Mouse (Mus musculus) erythroid progenitor cell, adult 5-6 weeks (primary cell): ENCODE data around the gene Upb1. TPM values are rescaled to one million over a fixed set of nuclear protein-coding genes. Genes with fewer than 3 reads are reported as not detected.

Experiments
- ATAC-seq: replicated peaks from 2 replicates; pipeline ENCODE4 v1.8.0; 2016; ENCODE audit warnings: moderate number of reproducible peaks, mild to moderate bottlenecking, moderate TSS enrichment, inconsistent platforms; ENCODE audit not compliant: poor library complexity, low FRiP score, severe bottlenecking
- total RNA-seq, 2 experiments: library from RNA; stranded (forward) in 1 of 2; stranded (reverse) in 1 of 2; fragments of 150-400 nt in 1 of 2; fragments of 186-747, 209-891 nt in 1 of 2; gene quantifications; 2 replicates each; pipeline versions ENCODE4 v1.2.3 to v1.2.4; 2015 to 2017; ENCODE audit warnings: low replicate concordance in 2 of 2

The Upb1 gene
- total RNA-seq, 2 experiments from 2014 or later, result not detected

GRCm38 (mm10) chr10:75417363-75418042 lies 16.6 kb downstream of the Upb1 start:
- ATAC-seq, result no peak

- ATAC-seq, result no peak
Measured at GRCm38 (mm10) chr10:75418747-75419146, 17.8 kb downstream of the Upb1 start.

- no peak for ATAC-seq
Measured at GRCm38 (mm10) chr10:75424498-75424901, 23.6 kb downstream of the Upb1 start.

- ATAC-seq, result no peak
Measured at GRCm38 (mm10) chr10:75428049-75429003, 27.4 kb downstream of the Upb1 start.

- no peak for ATAC-seq
Measured at GRCm38 (mm10) chr10:75429004-75429380, 28.1 kb downstream of the Upb1 start.

- ATAC-seq, result no peak
Measured at GRCm38 (mm10) chr10:75429522-75430146, 28.7 kb downstream of the Upb1 start.

- ATAC-seq, result no peak
Measured at GRCm38 (mm10) chr10:75430147-75430537, 29.2 kb downstream of the Upb1 start.

GRCm38 (mm10) chr10:75430633-75431032 lies 29.7 kb downstream of the Upb1 start:
- ATAC-seq, result no peak

- ATAC-seq, result peak; percentile 64; the same call in 1 of the 2 replicates
Measured at GRCm38 (mm10) chr10:75436604-75437217, 35.8 kb downstream of the Upb1 start.

GRCm38 (mm10) chr10:75437284-75437683 lies 36.4 kb downstream of the Upb1 start:
- ATAC-seq, result no peak

- no peak for ATAC-seq
Measured at GRCm38 (mm10) chr10:75438132-75438810, 37.4 kb downstream of the Upb1 start.

- no peak for ATAC-seq
Measured at GRCm38 (mm10) chr10:75439211-75439811, 38.4 kb downstream of the Upb1 start.

GRCm38 (mm10) chr10:75440756-75441155 lies 39.8 kb downstream of the Upb1 start:
- no peak for ATAC-seq

GRCm38 (mm10) chr10:75441800-75442199 lies 40.9 kb downstream of the Upb1 start:
- ATAC-seq, result no peak

GRCm38 (mm10) chr10:75443017-75443416 lies 42.1 kb downstream of the Upb1 start:
- ATAC-seq, result no peak

- ATAC-seq, result no peak
Measured at GRCm38 (mm10) chr10:75444111-75444826, 43.4 kb downstream of the Upb1 start.

- ATAC-seq, result no peak
Measured at GRCm38 (mm10) chr10:75445030-75445429, 44.1 kb downstream of the Upb1 start.

GRCm38 (mm10) chr10:75446501-75447083 lies 45.7 kb downstream of the Upb1 start:
- no peak for ATAC-seq
